Comparison of ENCODE assay signal across 7 mouse cellular contexts in genomic region chr11:103649301-103649982, GRCm38 (mm10). TPM values are rescaled to one million over a fixed set of nuclear protein-coding genes. Genes with fewer than 3 reads are reported as not detected.
DNase-seq lines count a peak whose midpoint lies in the region; ATAC-seq lines count a peak whose summit lies in the region.

Rprml (plus strand) TSS chr11:103649570.

- H3K4me1 ChIP-seq in liver, embryonic 11.5 days (replicated peaks; ENCODE audit: control insufficient read depth, insufficient read depth, low read length): peaks cover 3% of the 10 kb centered on the region
- H3K4me1 ChIP-seq in hindbrain, embryonic 11.5 days (replicated peaks; ENCODE audit: control insufficient read depth, insufficient read depth, low read length): peaks cover 4% of the 10 kb centered on the region
- peaks cover 47% of the 10 kb centered on the region for H3K4me1 ChIP-seq in limb, embryonic 10.5 days

- peaks cover 73% of the 10 kb centered on the region for H3K27me3 ChIP-seq in liver, embryonic 11.5 days (replicated peaks; ENCODE audit: control insufficient read depth, insufficient read depth, low read length)
- peaks cover 54% of the 10 kb centered on the region for H3K27me3 ChIP-seq in hindbrain, embryonic 11.5 days (ENCODE audit: control insufficient read depth, insufficient read depth, low read length)
- peaks cover 80% of the 10 kb centered on the region for H3K27me3 ChIP-seq in limb, embryonic 10.5 days (ENCODE audit: low read depth, poor library complexity, severe bottlenecking)

- peak within 1 kb of the TSS; percentile 59 for H3K4me2 ChIP-seq in liver, embryonic 11.5 days
- H3K4me2 ChIP-seq in hindbrain, embryonic 11.5 days (replicated peaks; ENCODE audit: low read depth, low read length): peak within 1 kb of the TSS; percentile 42

- H3K9me3 ChIP-seq in liver, embryonic 11.5 days (ENCODE audit: control insufficient read depth, low read length): no peaks in the 10 kb centered on the region
- no peaks in the 10 kb centered on the region for H3K9me3 ChIP-seq in hindbrain, embryonic 11.5 days (ENCODE audit: control insufficient read depth, low read length)
- no peaks in the 10 kb centered on the region for H3K9me3 ChIP-seq in limb, embryonic 10.5 days (replicated peaks)

- H3K4me3 ChIP-seq in liver, embryonic 11.5 days (ENCODE audit: low read depth, low read length): peak within 1 kb of the TSS; percentile 33
- peak within 1 kb of the TSS; percentile 25 for H3K4me3 ChIP-seq in hindbrain, embryonic 11.5 days (ENCODE audit: low read depth, low read length)
- peak within 1 kb of the TSS; percentile 51 for H3K4me3 ChIP-seq in limb, embryonic 10.5 days

- WGBS in liver, embryonic 11.5 days: 2% methylated on average over 71 of the region's 71 CpGs
- 1% methylated on average over 65 of the region's 71 CpGs for WGBS in hindbrain, embryonic 11.5 days
- WGBS in limb, embryonic 10.5 days: 2% methylated on average over 71 of the region's 71 CpGs

- no peak for DNase-seq in liver, embryonic 11.5 days (ENCODE audit: low spot score)
- DNase-seq in liver: no peak
- peak; percentile 29 for DNase-seq in embryo, embryonic 11 days
- DNase-seq in hindbrain, embryonic 11.5 days (ENCODE audit: low spot score): peak; percentile 21
- DNase-seq in limb, embryonic 10.5 days (ENCODE audit: low spot score): peak; percentile 45
- DNase-seq in retina, embryonic 14.5 days (ENCODE audit: low spot score): peak; percentile 13
- DNase-seq in thymus, postnatal 25 days: no peak

- no peak; the same call in 1 of the 2 replicates for ATAC-seq in liver, embryonic 11.5 days (replicated peaks; ENCODE audit: low FRiP score)
- no peak for ATAC-seq in hindbrain, embryonic 11.5 days (ENCODE audit: low FRiP score)

- no peaks in the 10 kb centered on the region for H3K36me3 ChIP-seq in liver, embryonic 11.5 days (ENCODE audit: control insufficient read depth, insufficient read depth, low read length)
- no peaks in the 10 kb centered on the region for H3K36me3 ChIP-seq in hindbrain, embryonic 11.5 days (ENCODE audit: control insufficient read depth, insufficient read depth, low read length)
- H3K36me3 ChIP-seq in limb, embryonic 10.5 days: no peaks in the 10 kb centered on the region

- no peak within 1 kb of the TSS for H3K27ac ChIP-seq in liver, embryonic 11.5 days (ENCODE audit: low read depth, low read length)
- no peak within 1 kb of the TSS for H3K27ac ChIP-seq in hindbrain, embryonic 11.5 days (ENCODE audit: low read depth, low read length)
- no peak within 1 kb of the TSS for H3K27ac ChIP-seq in limb, embryonic 10.5 days

- no peak within 1 kb of the TSS for H3K9ac ChIP-seq in liver, embryonic 11.5 days (ENCODE audit: low read depth, low read length)
- H3K9ac ChIP-seq in hindbrain, embryonic 11.5 days (ENCODE audit: low read depth, low read length): no peak within 1 kb of the TSS

RNA-seq across cellular contexts. Expression of gene Rprml, which starts in this region (rescaled TPM):
- polyA plus RNA-seq in liver, embryonic 11.5 days (2014; fragmentation: Nextera tagmentation; extraction: Ambion mirVana): not detected in 2 replicates
- polyA plus RNA-seq in hindbrain, embryonic 11.5 days (2014; fragmentation: Nextera tagmentation; extraction: Ambion mirVana): not detected in 2 replicates
- polyA plus RNA-seq in limb, embryonic 10.5 days (2016; fragmentation: Nextera tagmentation; extraction: Ambion mirVana): 0.48 and 1.0 TPM in 2 replicates

Comparison
In these comparisons a context has a peak if more than half of its experiments do, and no peak if none do; other contexts are left out.
1. Peak in DNase-seq, H3K4me3 ChIP-seq and H3K4me2 ChIP-seq in hindbrain, embryonic 11.5 days; RNA of the gene not detected or under 1 TPM.
2. DNase-seq: peak in embryo, embryonic 11 days (single experiment), limb, embryonic 10.5 days (single experiment) and retina, embryonic 14.5 days (single experiment); none in liver, embryonic 11.5 days (single experiment), liver (single experiment) and thymus, postnatal 25 days (single experiment).
3. Peak in every context shown above with its lines, with median percentiles within 50 percentile points of each other: H3K4me3 ChIP-seq.